In the genomic region with DNA sequence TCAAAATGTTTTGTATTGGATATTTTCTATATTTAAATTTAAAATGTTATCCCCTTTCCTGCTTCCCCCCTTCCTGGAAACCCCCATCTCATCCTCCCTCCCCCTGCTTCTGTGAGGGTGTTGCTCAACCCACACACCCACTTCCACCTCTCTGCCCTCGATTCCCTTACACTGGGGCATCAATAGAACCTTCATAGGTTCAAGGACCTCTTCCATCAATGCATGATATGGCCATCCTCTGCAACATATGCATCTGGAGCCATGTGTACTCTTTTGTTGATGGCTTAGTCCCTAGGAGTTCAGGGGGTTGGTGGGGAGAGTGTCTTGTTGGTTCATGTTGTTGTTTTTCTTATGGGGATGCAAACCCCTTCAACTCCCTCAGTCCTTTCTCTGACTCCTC, we compare ENCODE assay signal across 13 mouse cellular contexts. TPM values are rescaled to one million over a fixed set of nuclear protein-coding genes. Genes with fewer than 3 reads are reported as not detected.
"Had no signal": no experiment of that assay in that cellular context is flagged by ENCODE, and none has a peak within 500 bp of the region (broad histone marks: within the 10 kb centered on the region; RNA-seq: fewer than 3 reads in every experiment).

Gene Mrgpra4, minus strand, starts transcription at position 101 of the 400 bp plus-strand sequence.

- DNase-seq: retina, postnatal 1 day; right cerebral cortex, adult 18-20 months; right cerebral cortex, postnatal 14 days; right cerebral cortex, postnatal 25 days; right cerebral cortex, postnatal 4 days; spleen, adult 18-20 months; thymus, adult 18-20 months; thymus, adult 2 months; thymus, postnatal 14 days; thymus, postnatal 25 days; thymus, postnatal 36 days; thymus, postnatal 4 days had no signal

RNA-seq across cellular contexts. Expression of gene Mrgpra4, which starts in this region (rescaled TPM):
- total RNA-seq: neutrophil, adult 5-6 weeks had no signal
